Mouse (Mus musculus) T-cell, adult 2 months (primary cell): ENCODE data around the gene 1700029P11Rik.

Experiments
- DNase-seq: peaks from one replicate; pipeline ENCODE4 v3.0.0; 2022; ENCODE audit warnings: low spot score

The 1700029P11Rik gene

DNA sequence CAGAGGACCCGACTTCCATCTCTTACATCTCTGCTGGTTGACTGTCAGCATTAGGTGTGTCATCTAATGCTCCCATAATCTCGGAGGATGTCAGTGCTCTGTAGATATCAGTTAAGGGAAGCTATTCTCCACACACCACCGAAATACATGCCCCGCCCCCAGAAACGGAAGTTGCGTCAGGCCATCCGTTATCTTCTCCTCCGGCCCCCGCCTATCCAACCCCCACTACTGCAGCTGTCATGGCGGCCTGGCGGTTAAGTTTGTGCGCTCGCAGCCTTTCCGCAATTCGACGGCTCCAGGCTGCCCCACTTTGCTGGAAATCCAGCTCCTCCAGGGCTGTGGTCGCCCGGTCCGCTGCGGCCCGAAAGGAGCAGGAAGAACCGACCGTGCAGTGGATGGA lies at the start of gene 1700029P11Rik:
1700029P11Rik (plus strand) TSS at position 220 of the 400 bp plus-strand sequence.
- DNase-seq: no peak

DNA sequence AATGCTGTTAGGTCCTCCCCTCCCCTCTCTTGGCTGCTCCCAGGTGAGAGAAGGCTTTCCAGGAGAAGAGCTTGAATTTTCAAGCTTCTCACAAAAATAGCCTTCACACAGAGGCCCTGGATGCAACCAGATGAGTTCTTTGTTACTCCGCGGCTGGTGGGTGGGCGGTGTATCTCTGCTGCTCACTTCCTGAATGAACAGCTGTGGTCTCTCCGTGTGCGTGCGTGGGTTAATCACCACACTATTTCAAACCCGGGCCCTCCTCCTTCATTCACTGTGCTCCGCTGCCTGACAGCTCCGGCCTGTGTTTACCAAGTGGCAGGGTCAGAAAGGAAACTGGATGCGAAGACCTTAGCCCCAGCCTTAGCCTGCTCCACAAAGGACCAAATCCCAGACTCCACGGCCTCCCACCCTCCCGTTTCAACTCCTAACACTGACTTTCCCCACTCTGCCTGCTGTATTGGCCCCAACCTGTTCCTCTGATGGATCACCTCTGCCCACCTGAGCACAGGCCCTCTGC lies 47.3 kb upstream of the 1700029P11Rik start:
- DNase-seq: peak; percentile 40

- DNase-seq: no peak
These were observed 46.4 kb upstream of the 1700029P11Rik start for GRCm38 (mm10) chr15:81933986-81934385.

GRCm38 (mm10) chr15:81935869-81936637 lies 44.3 kb upstream of the 1700029P11Rik start:
- DNase-seq: no peak

DNA sequence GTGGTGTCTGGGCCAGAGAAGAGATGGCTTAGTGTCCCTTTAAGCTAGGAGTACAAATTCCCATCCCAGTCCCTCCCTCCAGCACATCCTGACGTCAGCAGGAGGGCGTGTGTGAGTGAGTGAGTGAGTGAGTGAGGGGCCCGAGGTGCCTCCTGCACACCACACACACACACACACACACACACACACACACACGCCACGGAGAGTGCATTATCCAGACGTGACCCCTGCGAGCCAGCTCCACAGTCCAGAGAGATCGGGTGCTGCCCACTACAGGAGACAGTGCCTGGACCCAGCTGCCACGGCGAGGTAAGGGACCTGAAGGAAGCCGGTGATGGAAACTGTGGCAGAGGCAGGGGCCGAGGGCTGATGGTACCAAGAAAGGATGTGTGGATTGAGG lies 43.7 kb upstream of the 1700029P11Rik start, which contains the start of gene Csdc2:
Csdc2 (plus strand) TSS at position 81 of the 400 bp plus-strand sequence.
- DNase-seq: no peak

GRCm38 (mm10) chr15:81937098-81937972 lies 43.0 kb upstream of the 1700029P11Rik start:
- no peak for DNase-seq

DNA sequence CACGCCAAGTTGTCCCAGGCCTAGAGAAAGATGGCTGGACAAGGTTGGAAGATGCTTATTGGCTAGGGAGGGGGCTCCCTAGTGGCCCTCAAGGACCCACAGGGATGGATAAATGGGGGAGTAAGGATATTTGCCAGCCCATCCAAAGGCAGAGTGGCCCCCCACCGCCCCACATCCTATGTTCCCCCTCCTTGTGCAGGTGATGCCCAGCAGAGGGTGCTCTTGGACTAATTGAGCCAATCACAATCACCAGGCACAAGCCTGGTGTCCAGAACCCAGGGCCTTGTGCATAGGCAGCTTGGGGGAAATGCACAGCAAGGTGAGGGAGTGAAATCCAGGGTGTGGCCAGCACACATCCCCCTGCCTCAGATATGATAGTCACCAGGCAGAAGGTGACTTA lies 42.1 kb upstream of the 1700029P11Rik start:
- DNase-seq: no peak

DNA sequence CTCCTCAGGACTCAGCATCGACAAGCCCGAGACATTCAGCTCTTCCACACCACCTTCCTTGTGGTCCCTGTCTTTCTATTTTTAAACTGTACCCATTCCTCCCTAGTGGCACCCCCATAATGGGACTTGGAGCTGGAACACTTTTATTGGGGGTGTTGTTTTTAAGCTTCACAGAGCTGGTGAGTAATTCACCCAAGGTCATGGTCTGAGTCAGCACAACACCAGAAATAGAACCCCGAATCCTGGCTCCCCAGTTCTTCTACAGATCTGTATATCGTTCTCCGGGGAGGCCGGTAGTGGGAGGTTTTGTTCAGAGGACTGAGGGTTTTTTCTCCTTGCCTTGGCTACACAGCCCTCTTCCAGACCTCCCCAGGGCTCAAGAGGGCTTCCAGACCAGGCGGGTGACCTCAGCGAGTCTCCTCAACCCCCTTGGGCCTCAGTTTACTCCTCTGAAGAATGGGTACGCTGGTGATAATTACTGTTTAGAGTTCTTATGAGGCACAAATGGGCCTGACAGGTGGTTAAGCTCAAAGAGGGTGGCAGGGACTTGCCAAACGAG lies 41.1 kb upstream of the 1700029P11Rik start:
- no peak for DNase-seq

DNA sequence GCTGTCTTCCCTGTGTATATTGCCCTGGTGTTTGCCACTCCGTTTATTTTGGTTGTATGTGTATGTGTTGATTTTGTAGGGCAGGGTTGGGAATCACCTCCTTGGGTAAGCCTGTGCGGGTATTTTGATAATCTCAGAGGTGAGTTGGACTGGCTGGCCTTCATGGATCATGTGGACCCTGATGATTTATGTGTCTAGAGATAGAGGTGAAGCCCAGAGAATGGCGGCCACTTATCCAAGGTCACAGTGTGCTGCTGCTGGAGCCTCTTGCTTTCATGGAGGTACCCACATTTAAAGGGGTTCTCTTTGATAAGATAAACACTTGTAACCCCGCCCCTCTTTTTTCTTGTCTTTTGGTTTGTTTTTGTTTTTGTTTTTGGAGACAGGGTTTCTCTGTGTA lies 40.6 kb upstream of the 1700029P11Rik start:
- DNase-seq: no peak

DNA sequence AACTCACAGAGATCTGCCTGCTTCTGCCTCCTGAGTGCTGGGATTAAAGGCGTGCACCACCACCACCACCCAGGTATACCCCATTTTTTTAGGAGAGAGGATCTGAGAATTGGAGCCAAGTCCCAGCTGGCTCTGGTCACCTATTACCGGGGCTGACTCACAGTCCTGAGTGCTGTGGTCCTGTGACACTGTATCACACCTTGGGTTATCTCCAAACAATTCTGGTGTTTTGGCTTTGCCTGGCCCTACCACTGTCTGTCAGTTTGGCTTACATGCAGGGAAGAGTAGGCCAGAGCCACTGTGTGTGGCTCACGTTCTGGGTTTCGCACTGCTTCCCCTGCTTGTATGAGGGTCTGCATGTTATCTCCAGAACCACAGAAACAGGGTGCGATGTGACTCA lies 40.1 kb upstream of the 1700029P11Rik start:
- no peak for DNase-seq

- DNase-seq: no peak
These were observed 39.3 kb upstream of the 1700029P11Rik start for GRCm38 (mm10) chr15:81941010-81941409.

DNA sequence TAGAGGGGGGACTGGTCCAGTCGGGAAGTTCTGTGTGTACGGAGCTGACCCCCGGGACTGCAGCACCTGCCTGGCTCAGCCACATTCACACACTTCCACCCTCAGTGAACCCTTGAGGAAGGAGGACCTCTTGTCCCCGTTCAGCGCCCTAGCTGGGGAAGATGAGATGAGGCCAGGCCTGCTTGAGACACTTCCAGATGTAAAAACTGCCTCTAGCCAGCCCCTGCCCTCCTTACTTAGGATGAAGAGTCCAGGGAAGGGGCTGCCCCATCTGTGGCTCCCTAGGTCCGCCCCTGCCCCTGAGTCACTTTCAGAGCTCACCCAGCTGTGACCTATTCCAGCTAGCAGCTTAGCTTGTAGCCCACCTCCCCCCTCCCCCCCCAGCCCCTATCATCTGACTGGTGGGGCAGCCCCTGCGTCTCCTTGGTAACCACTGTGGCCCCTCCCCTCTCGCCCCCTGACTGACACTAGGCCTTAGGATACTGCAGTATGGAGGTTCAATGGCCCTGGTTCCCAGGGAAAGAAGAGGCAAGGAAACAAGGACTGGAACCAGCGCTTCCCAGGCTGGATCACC lies 37.1 kb upstream of the 1700029P11Rik start:
- no peak for DNase-seq

DNA sequence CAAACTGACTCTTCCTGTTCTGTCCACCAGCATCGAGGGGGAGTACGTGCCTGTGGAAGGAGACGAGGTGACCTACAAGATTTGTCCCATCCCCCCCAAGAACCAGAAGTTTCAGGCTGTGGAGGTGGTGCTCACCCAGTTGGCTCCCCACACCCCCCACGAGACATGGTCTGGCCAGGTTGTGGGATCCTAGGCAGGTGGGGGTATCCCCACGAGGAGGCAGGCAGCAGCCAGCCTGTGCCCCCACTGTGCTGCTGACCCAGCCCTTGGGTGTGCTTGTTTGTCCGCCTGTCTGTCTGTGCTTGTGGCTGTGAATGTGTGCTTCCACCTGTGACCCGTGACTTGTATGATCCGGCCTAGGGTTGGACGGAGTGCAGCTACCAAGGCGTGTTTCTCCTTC lies 31.3 kb upstream of the 1700029P11Rik start:
- DNase-seq: no peak

DNA sequence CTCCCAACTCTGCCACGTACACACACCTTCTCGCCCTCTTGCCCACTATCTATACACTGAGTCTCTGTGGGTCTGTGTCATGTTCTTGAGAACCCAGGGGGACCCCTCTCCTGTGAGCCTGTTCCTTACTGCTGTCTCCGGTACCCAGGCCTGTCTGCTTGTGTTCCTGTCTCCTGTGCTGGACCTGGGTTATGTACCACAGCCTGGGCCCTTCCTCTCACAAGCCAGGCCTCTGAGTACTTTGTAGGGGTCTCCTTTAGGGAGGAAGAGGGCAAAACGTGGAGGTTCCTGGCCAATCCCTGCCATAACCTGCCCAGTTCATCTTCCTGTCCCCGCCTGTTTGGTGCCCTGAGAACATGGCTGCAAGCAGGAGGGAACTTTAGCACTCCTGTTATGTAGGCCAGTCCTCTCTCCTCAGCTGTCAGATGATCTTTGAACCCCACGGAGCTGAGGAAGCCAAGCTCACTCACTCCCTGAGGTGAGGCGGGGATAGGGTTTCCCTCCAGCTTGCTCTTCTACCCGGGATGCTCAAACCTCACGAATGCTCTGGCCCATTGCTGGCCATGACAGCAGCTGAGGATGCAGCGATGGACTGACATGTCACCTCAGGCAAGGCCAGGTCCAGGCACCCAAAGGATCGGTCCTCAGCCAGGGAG lies 30.7 kb upstream of the 1700029P11Rik start:
- no peak for DNase-seq

DNA sequence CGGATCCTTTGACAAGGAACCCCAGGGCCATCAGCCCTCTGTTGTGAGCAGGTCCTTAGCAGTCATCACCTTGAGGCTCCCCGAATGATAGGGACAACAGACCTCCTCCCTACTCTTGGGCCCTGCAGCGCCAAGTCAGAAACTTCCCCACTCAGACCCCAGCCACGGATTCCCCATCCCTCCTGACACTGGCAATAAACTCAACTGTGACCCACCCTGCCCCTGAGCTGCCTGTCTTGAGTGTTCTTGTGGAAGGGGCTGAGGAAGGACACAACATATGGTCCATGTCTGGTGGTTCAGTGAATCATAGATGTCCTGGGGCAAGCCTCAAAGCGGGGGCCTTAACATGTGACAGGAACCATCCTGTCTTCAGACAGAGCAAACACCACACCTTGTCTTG lies 29.6 kb upstream of the 1700029P11Rik start:
- no peak for DNase-seq

- DNase-seq: no peak
These were observed 29.2 kb upstream of the 1700029P11Rik start for GRCm38 (mm10) chr15:81951159-81951558.

DNA sequence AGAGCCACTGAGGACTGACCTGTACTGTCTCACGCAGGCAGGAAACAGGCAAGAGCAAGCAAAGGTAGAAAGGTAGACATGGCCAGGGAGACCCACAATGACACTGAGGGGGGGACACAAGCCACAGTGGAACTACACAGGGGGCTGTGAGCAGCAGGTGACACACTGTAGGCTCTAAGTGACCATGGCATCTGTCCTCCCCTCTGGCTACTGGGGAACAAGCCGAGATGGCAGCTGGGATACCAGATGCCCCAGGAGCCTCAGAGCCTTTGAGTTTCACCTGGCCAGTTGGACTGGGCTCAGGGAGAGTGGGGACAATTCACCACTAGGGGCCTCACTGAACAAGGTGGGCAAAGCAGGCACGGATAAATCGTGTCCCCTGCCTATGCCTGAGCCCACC lies 28.0 kb upstream of the 1700029P11Rik start:
- DNase-seq: no peak

- DNase-seq: no peak
These were observed 26.2 kb upstream of the 1700029P11Rik start for GRCm38 (mm10) chr15:81954151-81954583.

DNA sequence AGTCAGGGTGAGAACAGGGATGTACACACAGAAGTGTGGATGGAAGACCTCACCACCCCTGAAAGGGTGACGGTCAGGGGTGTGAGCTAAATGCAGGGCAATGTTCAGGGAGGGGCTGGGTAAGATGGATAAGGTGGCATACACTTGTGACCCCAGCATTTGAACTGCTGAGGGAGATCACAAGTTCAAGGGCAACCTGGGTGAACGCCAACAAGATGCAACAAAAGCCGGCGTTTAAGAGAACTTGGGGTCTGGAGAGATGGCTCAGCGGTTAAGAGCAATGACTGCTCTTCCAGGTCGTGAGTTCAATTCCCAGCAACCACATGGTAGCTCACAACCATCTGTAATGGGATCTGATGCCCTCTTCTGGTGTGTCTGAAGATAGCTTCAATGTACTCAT lies 25.6 kb upstream of the 1700029P11Rik start:
- DNase-seq: no peak

GRCm38 (mm10) chr15:81955414-81955813 lies 24.9 kb upstream of the 1700029P11Rik start:
- no peak for DNase-seq

DNA sequence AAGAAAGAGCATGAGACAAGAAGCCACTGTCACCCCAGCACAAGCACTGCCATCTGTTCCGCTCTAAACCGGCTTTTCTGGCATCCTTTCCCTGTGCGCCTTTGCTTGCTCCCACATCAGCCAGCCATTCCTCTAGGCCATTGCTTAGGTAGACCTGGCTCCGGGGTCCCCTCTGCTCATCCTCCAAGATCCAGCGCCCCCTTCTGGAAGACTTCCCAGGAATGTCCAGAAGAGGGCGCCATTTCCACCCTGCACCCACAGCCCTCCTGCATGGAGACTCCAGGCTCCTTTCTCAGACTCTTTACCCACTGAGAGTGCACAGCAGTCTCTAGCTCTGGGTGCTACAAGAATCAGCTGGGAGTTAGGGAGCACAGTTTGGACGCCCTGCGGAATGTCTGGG lies 23.9 kb upstream of the 1700029P11Rik start:
- DNase-seq: peak; percentile 55

DNA sequence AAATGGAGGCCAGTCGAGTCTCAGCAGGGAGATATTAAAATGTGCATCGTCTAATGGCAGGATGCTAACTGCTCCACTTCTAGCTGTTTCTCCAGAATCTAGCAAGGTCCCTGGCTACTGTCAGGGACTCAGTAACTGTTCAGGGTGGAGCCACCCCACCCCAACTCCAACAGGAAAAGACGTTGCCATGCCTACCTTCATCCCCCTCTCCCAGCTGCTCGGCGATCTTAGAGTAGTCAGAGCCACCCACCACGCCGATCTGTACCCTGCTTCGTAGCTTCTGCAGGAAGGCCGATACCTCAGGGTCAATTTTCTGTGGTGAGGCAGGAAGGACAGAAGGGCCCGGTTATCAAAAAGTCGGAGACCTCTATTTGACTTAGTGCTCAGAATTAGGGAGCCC lies 22.7 kb upstream of the 1700029P11Rik start:
- DNase-seq: no peak
